Mouse (Mus musculus): ENCODE results near the gene Fcgr4.

GRCm38 (mm10) chr1:171061566-171061965, 42.8 kb downstream of the Fcgr4 start:
- TF ChIP-seq ZC3H11A (IDR thresholded peaks at IDR 0.05; ENCODE audit: low read depth, low read length): no peak
- TF ChIP-seq POLR2A (IDR thresholded peaks at IDR 0.05; ENCODE audit: control insufficient read depth in 1 of 2, insufficient read depth in 1 of 2, low read depth in 1 of 2, low read length in 2 of 2, poor library complexity in 1 of 2): no peak
- TF ChIP-seq CTCF (IDR thresholded peaks at IDR 0.05 in 2 of 3, conservative IDR thresholded peaks at IDR 0.05 in 1 of 3; ENCODE audit: control insufficient read depth in 1 of 3, insufficient read depth in 1 of 3, low read depth in 2 of 3, low read length in 3 of 3, poor library complexity in 1 of 3, severe bottlenecking in 1 of 3): no peak
- no peak for TF ChIP-seq USF2 (IDR thresholded peaks at IDR 0.05; ENCODE audit: borderline replicate concordance in 1 of 2, insufficient read depth in 1 of 2, low read depth in 1 of 2, low read length in 2 of 2)
- no peak for TF ChIP-seq RCOR1 (IDR thresholded peaks at IDR 0.05; ENCODE audit: low read depth, low read length)

Data from MEL (cell line).